Mouse (Mus musculus) gonadal fat pad, adult 2 months (tissue): ENCODE measurements around the gene Smap1. TPM values are rescaled to one million over a fixed set of nuclear protein-coding genes. Genes with fewer than 3 reads are reported as not detected.

Source experiments
- DNase-seq: peaks from one replicate; pipeline ENCODE4 v3.0.0-alpha.2; 2012; ENCODE audit warnings: low read depth
- polyA plus RNA-seq: library from polyadenylated mRNA; depleted of rRNA; stranded (reverse); fragments of >200 nt; gene quantifications from 2 replicates; pipeline ENCODE4 v1.2.3, GENCODE M21; 2012

Gene Smap1
- polyA plus RNA-seq, 1 experiment = 40.6 TPM

- no peak for DNase-seq
These were observed 1.8 kb downstream of the Smap1 start for GRCm38 (mm10) chr1:23920275-23920674.

DNA sequence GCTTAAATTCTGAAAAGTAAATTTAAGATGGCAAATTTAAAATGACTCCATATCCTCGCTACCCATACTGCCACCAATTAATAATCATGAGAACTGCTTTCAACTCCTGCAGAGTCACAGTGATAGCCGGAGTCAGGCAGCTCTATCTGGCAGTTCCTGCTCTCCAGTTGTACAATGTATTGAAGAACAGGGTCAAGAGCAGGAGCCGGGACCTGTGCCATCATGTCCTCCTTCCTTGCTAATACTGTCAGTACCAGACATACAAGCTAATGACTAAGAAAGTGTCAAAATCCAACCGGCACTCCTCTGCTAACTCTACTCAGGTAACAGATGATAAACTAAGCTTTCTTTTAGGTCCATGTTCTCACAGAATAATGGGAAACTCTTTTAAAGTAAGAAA, 3.0 kb downstream of the Smap1 start:
- no peak for DNase-seq

GRCm38 (mm10) chr1:23915483-23915882, 6.6 kb downstream of the Smap1 start:
- no peak for DNase-seq

DNA sequence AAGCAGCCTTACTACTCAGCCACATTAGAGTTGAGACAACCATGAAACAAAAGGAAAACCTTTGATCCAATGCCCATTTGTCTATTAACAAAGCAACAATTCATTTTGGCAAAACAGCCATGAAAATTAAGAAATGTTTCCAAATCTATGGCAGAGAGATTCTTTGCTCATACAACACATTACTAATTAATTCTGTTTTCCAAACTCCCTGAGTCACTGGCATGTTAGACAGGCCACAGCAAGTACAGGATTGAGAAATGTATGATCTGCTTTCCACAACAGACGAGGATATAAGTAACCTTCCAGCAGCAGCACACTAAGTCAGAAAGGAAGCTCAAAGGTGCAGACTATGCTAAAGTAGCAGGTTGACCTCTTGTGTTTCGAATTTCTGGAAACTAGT, 9.1 kb downstream of the Smap1 start:
- peak; percentile 81 for DNase-seq

GRCm38 (mm10) chr1:23906082-23906481, 16.0 kb downstream of the Smap1 start:
- DNase-seq = no peak

DNA sequence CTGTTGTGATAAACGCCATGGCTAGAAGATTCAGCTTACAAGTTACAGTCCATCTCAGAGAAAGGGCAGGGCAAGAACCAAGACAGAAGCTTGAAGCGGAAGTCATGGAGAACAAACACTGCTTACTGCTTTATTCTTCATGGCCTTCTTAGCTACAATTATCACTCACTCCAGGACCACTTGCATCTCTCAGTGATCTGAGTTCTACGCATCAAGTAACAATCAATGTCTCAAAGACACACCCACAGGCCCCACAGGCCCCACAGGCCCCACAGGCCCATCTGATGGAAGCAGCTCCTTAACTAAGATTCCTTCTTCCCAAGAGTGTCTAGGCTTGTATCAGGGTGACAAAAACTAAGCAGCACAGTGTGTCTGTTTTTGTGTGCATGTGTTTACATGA, 18.8 kb downstream of the Smap1 start:
- no peak for DNase-seq

- DNase-seq = no peak
These were observed 19.4 kb downstream of the Smap1 start for GRCm38 (mm10) chr1:23902736-23903135.

GRCm38 (mm10) chr1:23899647-23900020, 22.5 kb downstream of the Smap1 start:
- no peak for DNase-seq

GRCm38 (mm10) chr1:23899020-23899646, 23.0 kb downstream of the Smap1 start:
- DNase-seq = no peak

DNA sequence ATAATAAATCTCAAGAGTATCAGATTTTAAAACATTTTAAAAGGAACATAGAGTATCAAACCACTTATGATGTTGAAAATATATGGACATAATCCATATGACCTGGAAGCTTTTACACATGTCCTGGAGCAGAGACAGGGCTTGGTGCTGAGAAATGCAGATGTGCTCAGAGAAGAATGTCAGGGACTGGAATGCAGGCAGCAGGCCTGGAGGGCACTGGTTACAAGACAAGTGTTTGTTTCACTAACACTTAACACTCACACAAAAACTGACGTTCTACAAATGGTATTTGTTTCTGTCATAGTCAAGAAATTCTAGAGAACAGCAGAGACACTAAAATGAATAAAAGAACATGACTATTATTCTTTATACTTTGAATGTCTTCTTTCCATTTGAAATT, 30.0 kb downstream of the Smap1 start:
- no peak for DNase-seq

- DNase-seq = no peak
These were observed 37.2 kb downstream of the Smap1 start for GRCm38 (mm10) chr1:23884914-23885313.

DNA sequence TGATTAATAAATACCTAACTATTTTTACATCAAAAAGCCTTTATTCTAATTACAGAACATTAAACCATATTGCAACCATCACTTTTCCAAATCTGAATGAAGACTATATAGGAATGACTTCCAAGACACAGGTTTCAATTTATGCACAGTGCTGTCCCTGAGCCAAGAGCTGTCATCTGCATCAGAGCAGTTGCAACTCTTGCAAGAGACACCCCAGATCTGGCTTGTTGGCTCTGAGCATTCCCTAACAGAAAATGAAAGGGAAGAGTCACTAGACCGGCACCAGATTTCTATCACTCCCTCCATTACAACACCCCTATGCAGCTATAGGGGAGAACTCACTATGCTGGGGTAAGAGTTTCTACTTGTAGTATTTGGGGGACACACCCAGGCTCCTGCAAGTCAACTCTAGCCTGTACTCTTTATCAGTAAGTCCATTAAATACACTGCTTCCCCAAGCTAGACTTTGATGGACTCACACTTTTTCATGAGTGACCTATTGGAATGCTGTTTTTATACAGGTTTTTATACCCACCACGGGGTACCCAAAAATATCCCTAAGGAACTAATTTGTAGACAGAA, 37.9 kb downstream of the Smap1 start:
- DNase-seq = no peak

DNA sequence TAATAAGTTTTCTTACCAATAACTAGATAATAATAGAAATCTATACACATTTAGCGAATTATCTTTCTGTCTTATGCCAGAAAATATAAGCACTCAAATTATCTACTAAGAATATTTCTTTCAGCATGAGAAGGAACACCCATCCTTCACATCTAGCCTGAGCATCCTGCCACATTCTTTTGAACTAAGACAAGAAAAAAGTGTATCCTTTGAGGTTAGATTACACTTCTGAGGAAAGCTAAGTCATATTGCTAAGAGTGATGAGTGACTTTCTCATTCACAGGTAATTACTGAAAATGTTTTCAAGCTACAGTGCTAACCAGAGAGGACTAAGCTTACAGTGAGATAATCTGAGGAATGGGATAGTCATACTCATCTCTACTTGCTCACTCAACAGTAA, 39.4 kb downstream of the Smap1 start:
- DNase-seq = no peak

DNA sequence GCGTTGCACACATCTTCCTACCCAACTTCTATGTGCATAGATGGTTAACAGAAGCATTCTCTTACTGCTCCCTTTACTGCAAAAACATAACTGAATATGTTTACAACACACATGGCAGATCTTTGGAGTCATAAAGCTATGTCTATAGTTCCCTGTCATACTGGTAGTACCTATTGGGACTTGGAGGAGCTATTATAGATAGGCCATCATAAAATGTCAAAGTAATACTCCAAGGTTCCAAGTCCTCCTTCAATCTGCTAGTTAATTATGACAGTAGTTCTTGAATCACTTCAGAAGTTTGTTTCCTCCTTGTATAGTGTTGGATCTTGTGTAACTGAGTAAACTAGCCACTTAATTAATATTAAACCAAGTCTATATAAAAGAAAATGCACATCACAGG, 49.9 kb downstream of the Smap1 start:
- no peak for DNase-seq

GRCm38 (mm10) chr1:23867350-23867862, 54.7 kb downstream of the Smap1 start:
- DNase-seq = no peak

- no peak for DNase-seq
These were observed 56.6 kb downstream of the Smap1 start for GRCm38 (mm10) chr1:23865566-23865965.

- DNase-seq = no peak
These were observed 61.2 kb downstream of the Smap1 start for GRCm38 (mm10) chr1:23860944-23861343.

DNA sequence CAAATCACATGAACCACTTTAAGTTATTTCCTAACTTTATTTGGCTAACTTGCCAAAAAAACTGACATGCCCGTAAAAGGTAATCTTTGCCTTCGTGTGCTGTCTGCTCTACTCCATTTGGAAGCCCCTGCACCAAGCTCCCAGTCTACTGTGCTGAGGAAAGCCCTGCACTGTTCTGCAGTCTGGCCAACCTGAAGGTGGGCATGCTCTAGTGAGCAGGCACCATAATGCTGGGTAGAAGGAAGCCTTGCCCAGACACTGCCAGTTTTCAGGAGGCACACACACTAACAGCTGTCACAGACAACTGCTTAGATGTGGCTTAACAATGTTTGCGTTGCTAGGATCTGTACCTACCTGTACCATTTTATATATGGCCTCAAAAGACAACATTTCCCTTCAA, 66.5 kb downstream of the Smap1 start:
- DNase-seq = no peak

DNA sequence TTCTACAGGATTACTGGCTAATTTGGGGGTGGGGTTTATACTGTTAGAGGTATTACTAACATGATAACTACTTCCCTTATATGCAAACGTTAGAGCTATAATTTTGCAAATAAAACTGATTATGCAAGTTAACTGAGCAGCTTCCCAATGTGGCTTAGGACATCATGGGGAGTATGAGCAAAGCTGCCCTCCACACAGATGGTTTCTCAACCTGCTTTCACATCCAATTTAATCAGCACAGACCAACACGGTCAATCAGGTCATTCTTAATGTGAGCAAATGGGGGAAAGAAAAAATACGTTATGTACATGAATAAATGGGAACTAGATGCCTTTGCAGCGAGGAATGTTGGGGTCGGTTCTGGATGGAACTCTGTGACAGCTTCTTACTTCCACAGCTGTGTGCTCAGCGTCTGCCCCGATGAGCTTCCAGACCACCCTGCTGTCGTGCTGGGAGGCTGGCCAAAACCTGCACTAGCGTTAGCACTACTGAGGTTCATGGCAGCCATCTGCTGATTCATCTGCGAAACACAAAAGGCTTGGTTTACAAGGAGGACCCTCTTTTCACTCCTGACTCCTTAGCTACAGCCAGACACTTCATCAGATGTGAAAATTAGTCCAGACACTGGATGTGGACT, 76.0 kb downstream of the Smap1 start:
- DNase-seq = no peak

GRCm38 (mm10) chr1:23845007-23845406, 77.1 kb downstream of the Smap1 start:
- DNase-seq = no peak

- no peak for DNase-seq
These were observed 78.3 kb downstream of the Smap1 start for GRCm38 (mm10) chr1:23843790-23844189.

DNA sequence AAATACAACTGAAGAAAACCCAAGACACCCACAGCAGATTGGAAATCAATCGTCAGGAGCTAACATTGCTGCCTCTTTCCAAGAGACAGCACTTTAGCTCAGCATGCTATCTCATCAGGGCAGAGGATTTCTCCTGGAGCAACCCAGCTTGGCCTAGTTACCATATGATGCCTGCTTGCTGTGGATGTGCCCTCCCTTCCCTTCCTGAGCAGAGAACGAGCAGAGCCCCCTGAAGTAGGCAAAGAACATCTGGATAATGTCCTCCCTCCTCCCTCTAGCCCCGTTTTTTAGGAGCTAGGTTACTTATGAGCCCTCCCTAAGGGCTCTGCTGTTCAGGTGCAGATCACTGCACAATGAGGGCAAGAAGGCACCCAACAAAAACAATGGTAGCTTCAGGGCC, 79.5 kb downstream of the Smap1 start:
- DNase-seq = no peak

GRCm38 (mm10) chr1:23840924-23841323, 81.2 kb downstream of the Smap1 start:
- DNase-seq = no peak
